Mouse (Mus musculus) heart, embryonic 16.5 days (tissue): ENCODE data around the gene Mark1. TPM values are rescaled to one million over a fixed set of nuclear protein-coding genes. Genes with fewer than 3 reads are reported as not detected.

Experiments used
- ATAC-seq: fragments of 200-750 bp; cut with Nextera tagmentation; replicated peaks from 2 replicates; pipeline ENCODE4 v1.8.0; 2017; ENCODE audit warnings: moderate number of reproducible peaks; ENCODE audit not compliant: insufficient read depth, low FRiP score; ENCODE audit errors: extremely low read depth
- H3K27ac ChIP-seq: fragments of 300-500 bp; sonication (generic); 2 replicates; pipeline ENCODE4 v1.5.1; 2014; ENCODE audit warnings: mild to moderate bottlenecking, low read length, control low read depth, moderate library complexity
- H3K27me3 ChIP-seq: fragments of 300-500 bp; sonication (generic); 2 replicates; pipeline ENCODE4 v1.6.1; 2014; ENCODE audit warnings: low read length, mixed read lengths; ENCODE audit not compliant: control insufficient read depth, insufficient read depth
- H3K36me3 ChIP-seq: fragments of 300-500 bp; sonication (generic); 2 replicates; pipeline ENCODE4 v1.6.1; 2014; ENCODE audit not compliant: control insufficient read depth, insufficient read depth
- H3K4me1 ChIP-seq: fragments of 300-500 bp; sonication (generic); 2 replicates; pipeline ENCODE4 v1.6.1; 2014; ENCODE audit warnings: low read length, mixed read lengths; ENCODE audit not compliant: control insufficient read depth, insufficient read depth
- H3K4me2 ChIP-seq: fragments of 300-500 bp; sonication (generic); 2 replicates; pipeline ENCODE4 v1.6.1; 2014; ENCODE audit warnings: low read depth, mild to moderate bottlenecking, control low read depth, low read length
- H3K4me3 ChIP-seq: fragments of 300-500 bp; sonication (generic); 2 replicates; pipeline ENCODE4 v1.5.1; 2014; ENCODE audit warnings: mild to moderate bottlenecking, control low read depth, low read length
- H3K9ac ChIP-seq: fragments of 300-500 bp; sonication (generic); 2 replicates; pipeline ENCODE4 v1.6.1; 2014; ENCODE audit warnings: low read length, control low read depth
- H3K9me3 ChIP-seq: fragments of 300-500 bp; sonication (generic); replicated peaks from 2 replicates; pipeline ENCODE4 v1.6.1; 2016; ENCODE audit warnings: low read length; ENCODE audit not compliant: control insufficient read depth
- WGBS: fragments of 180-500 bp; shearing (Covaris S2); extraction: QIAGEN DNeasy Blood & Tissue Kit; methylation state at CpG from one replicate; pipeline ENCODE4 v1.1.7; 2014; 5-methylcytosine and 5-hydroxymethylcytosine counted together
- polyA plus RNA-seq: library from polyadenylated mRNA; unstranded; fragments of >200 nt; fragmentation: Nextera tagmentation; extraction: Ambion mirVana; gene quantifications from 2 replicates; pipeline ENCODE4 v1.2.1, GENCODE M21; 2015

The Mark1 gene
- polyA plus RNA-seq, 1 experiment from 2014 or later, result 1.6 TPM

GRCm38 (mm10) chr1:184858253-184858652 lies 141.1 kb downstream of the Mark1 start:
- H3K9ac ChIP-seq, result no peak overlapping the region
- no peak overlapping the region for H3K4me3 ChIP-seq
- peaks cover 3% of the 10 kb centered on the region; the same call in 1 of the 2 replicates for H3K4me1 ChIP-seq
- no peak overlapping the region for H3K27ac ChIP-seq
- H3K9me3 ChIP-seq, result no peaks in the 10 kb centered on the region
- no peaks in the 10 kb centered on the region for H3K27me3 ChIP-seq
- H3K4me2 ChIP-seq, result no peak overlapping the region
- WGBS, result 83% methylated on average over 1 of the region's 1 CpGs
- no peak for ATAC-seq
- H3K36me3 ChIP-seq, result no peaks in the 10 kb centered on the region

- Histone ChIP-seq H3K4me2 (no peak overlapping the region), H3K4me1 (peaks cover 6% of the 10 kb centered on the region), H3K36me3 (no peaks in the 10 kb centered on the region), H3K4me3 (no peak overlapping the region), H3K9ac (no peak overlapping the region), H3K27me3 (no peaks in the 10 kb centered on the region), H3K27ac (no peak overlapping the region), H3K9me3 (no peaks in the 10 kb centered on the region)
- 85% methylated on average over 9 of the region's 9 CpGs for WGBS
- ATAC-seq, result no peak
Observed at GRCm38 (mm10) chr1:184857216-184857615, 142.2 kb downstream of the Mark1 start.

- peak overlapping the region; percentile 51 for H3K4me2 ChIP-seq
- H3K9ac ChIP-seq, result no peak overlapping the region
- peak; percentile 35 for ATAC-seq
- H3K27ac ChIP-seq, result peak overlapping the region; percentile 81
- no peaks in the 10 kb centered on the region for H3K36me3 ChIP-seq
- H3K9me3 ChIP-seq, result no peaks in the 10 kb centered on the region
- H3K27me3 ChIP-seq, result no peaks in the 10 kb centered on the region
- H3K4me3 ChIP-seq, result no peak overlapping the region
- H3K4me1 ChIP-seq, result peaks cover 13% of the 10 kb centered on the region
- 41% methylated on average over 3 of the region's 3 CpGs for WGBS
Observed at GRCm38 (mm10) chr1:184853922-184854321, 145.4 kb downstream of the Mark1 start.

- peak overlapping the region; percentile 81 for H3K27ac ChIP-seq
- ATAC-seq, result peak; percentile 62
- H3K4me1 ChIP-seq, result peaks cover 13% of the 10 kb centered on the region
- WGBS, result 10% methylated on average over 5 of the region's 5 CpGs
- H3K9ac ChIP-seq, result 0 out of 2 replicates have a peak overlapping the region, but pooled peaks have one; percentile 12
- peak overlapping the region; percentile 51 for H3K4me2 ChIP-seq
- no peaks in the 10 kb centered on the region for H3K27me3 ChIP-seq
- peak overlapping the region; percentile 32 for H3K4me3 ChIP-seq
- no peaks in the 10 kb centered on the region for H3K9me3 ChIP-seq
- H3K36me3 ChIP-seq, result no peaks in the 10 kb centered on the region
Observed at GRCm38 (mm10) chr1:184853339-184853738, 146.0 kb downstream of the Mark1 start.

- peak; percentile 65; the same call in 1 of the 2 replicates for ATAC-seq
- Histone ChIP-seq H3K9me3 (no peaks in the 10 kb centered on the region), H3K4me3 (peak overlapping the region; percentile 31), H3K27me3 (no peaks in the 10 kb centered on the region), H3K4me2 (peak overlapping the region; percentile 64), H3K36me3 (no peaks in the 10 kb centered on the region), H3K4me1 (peaks cover 13% of the 10 kb centered on the region), H3K27ac (peak overlapping the region; percentile 77), H3K9ac (peak overlapping the region; percentile 10)
- WGBS, result 10% methylated on average over 31 of the region's 31 CpGs
Observed at GRCm38 (mm10) chr1:184851741-184852618, 147.4 kb downstream of the Mark1 start.

GRCm38 (mm10) chr1:184851166-184851565 lies 148.2 kb downstream of the Mark1 start:
- H3K4me2 ChIP-seq, result peak overlapping the region; percentile 64
- peaks cover 16% of the 10 kb centered on the region for H3K4me1 ChIP-seq
- no peak overlapping the region for H3K9ac ChIP-seq
- 32% methylated on average over 7 of the region's 7 CpGs for WGBS
- H3K9me3 ChIP-seq, result no peaks in the 10 kb centered on the region
- H3K36me3 ChIP-seq, result no peaks in the 10 kb centered on the region
- peak overlapping the region; percentile 37 for H3K27ac ChIP-seq
- no peak for ATAC-seq
- no peaks in the 10 kb centered on the region for H3K27me3 ChIP-seq
- H3K4me3 ChIP-seq, result no peak overlapping the region

- Histone ChIP-seq H3K36me3 (no peaks in the 10 kb centered on the region), H3K9me3 (no peaks in the 10 kb centered on the region), H3K27me3 (no peaks in the 10 kb centered on the region), H3K4me1 (peaks cover 30% of the 10 kb centered on the region), H3K4me3 (no peak overlapping the region), H3K27ac (no peak overlapping the region), H3K9ac (no peak overlapping the region), H3K4me2 (no peak overlapping the region)
- no peak for ATAC-seq
- WGBS, result 51% methylated on average over 3 of the region's 3 CpGs
Observed at GRCm38 (mm10) chr1:184846973-184847372, 152.4 kb downstream of the Mark1 start.

Other genes with a start within 250 kb of the Mark1 start
- 0.29 TPM in 1 of 2 replicates, not detected in the other for gene Marc1, start 188.3 kb downstream of the Mark1 start, polyA plus RNA-seq
- gene Marc2, start 153.1 kb downstream of the Mark1 start, polyA plus RNA-seq, result 117 and 137 TPM in 2 replicates
- gene C130074G19Rik, start 116.4 kb downstream of the Mark1 start, polyA plus RNA-seq, result 1.1 and 1.3 TPM in 2 replicates
- 16.6 and 17.2 TPM in 2 replicates for gene Rab3gap2, start 204.5 kb upstream of the Mark1 start, polyA plus RNA-seq